Mouse (Mus musculus): ENCODE measurements around the gene Wbp2. TPM values are rescaled to one million over a fixed set of nuclear protein-coding genes. Genes with fewer than 3 reads are reported as not detected.

Wbp2 gene
- polyA plus RNA-seq, 1 experiment: 142 TPM

- Histone ChIP-seq H3K9me3 (ENCODE audit: control insufficient read depth, low read length) (peaks cover 8% of the 10 kb centered on the region), H3K4me3 (replicated peaks) (no peak overlapping the region), H3K27me3 (ENCODE audit: control insufficient read depth) (no peaks in the 10 kb centered on the region; the same call in 1 of the 2 replicates), H3K4me1 (ENCODE audit: control insufficient read depth) (peaks cover 57% of the 10 kb centered on the region), H3K36me3 (ENCODE audit: control insufficient read depth) (peaks cover 97% of the 10 kb centered on the region)
- TF ChIP-seq GATA1 (IDR thresholded peaks at IDR 0.05; ENCODE audit: low read length) (no peak), TAL1 (IDR thresholded peaks at IDR 0.05; ENCODE audit: low read length) (no peak)
Measured at GRCm38 (mm10) chr11:116053510-116054229, 33.1 kb downstream of the Wbp2 start.

GRCm38 (mm10) chr11:116050196-116050595 is 36.6 kb downstream of the Wbp2 start:
- Histone ChIP-seq H3K4me3 (replicated peaks) (no peak overlapping the region), H3K9me3 (ENCODE audit: control insufficient read depth, low read length) (peaks cover 8% of the 10 kb centered on the region), H3K4me1 (ENCODE audit: control insufficient read depth) (peaks cover 24% of the 10 kb centered on the region), H3K27me3 (ENCODE audit: control insufficient read depth) (no peaks in the 10 kb centered on the region; the same call in 1 of the 2 replicates), H3K36me3 (ENCODE audit: control insufficient read depth) (peaks cover 95% of the 10 kb centered on the region)
- TF ChIP-seq TAL1 (IDR thresholded peaks at IDR 0.05; ENCODE audit: low read length) (no peak), GATA1 (IDR thresholded peaks at IDR 0.05; ENCODE audit: low read length) (no peak)

- H3K36me3 ChIP-seq (ENCODE audit: control insufficient read depth): peaks cover 95% of the 10 kb centered on the region
- TF ChIP-seq GATA1 (IDR thresholded peaks at IDR 0.05; ENCODE audit: low read length) (no peak), TAL1 (IDR thresholded peaks at IDR 0.05; ENCODE audit: low read length) (no peak)
- peaks cover 8% of the 10 kb centered on the region for H3K9me3 ChIP-seq (ENCODE audit: control insufficient read depth, low read length)
- no peaks in the 10 kb centered on the region; the same call in 1 of the 2 replicates for H3K27me3 ChIP-seq (ENCODE audit: control insufficient read depth)
- no peak overlapping the region for H3K4me3 ChIP-seq (replicated peaks)
- H3K4me1 ChIP-seq (ENCODE audit: control insufficient read depth): peaks cover 18% of the 10 kb centered on the region
Measured at GRCm38 (mm10) chr11:116049610-116050009, 37.2 kb downstream of the Wbp2 start.

GRCm38 (mm10) chr11:116045173-116045572 is 41.6 kb downstream of the Wbp2 start:
- Histone ChIP-seq H3K36me3 (ENCODE audit: control insufficient read depth) (peaks cover 83% of the 10 kb centered on the region), H3K27me3 (ENCODE audit: control insufficient read depth) (no peaks in the 10 kb centered on the region; the same call in 1 of the 2 replicates), H3K4me3 (replicated peaks) (no peak overlapping the region), H3K9me3 (ENCODE audit: control insufficient read depth, low read length) (peaks cover 11% of the 10 kb centered on the region), H3K4me1 (ENCODE audit: control insufficient read depth) (peaks cover 8% of the 10 kb centered on the region)
- TF ChIP-seq GATA1 (IDR thresholded peaks at IDR 0.05; ENCODE audit: low read length) (no peak), TAL1 (IDR thresholded peaks at IDR 0.05; ENCODE audit: low read length) (no peak)

- H3K4me3 ChIP-seq (replicated peaks): no peak overlapping the region
- peaks cover 3% of the 10 kb centered on the region for H3K9me3 ChIP-seq (ENCODE audit: control insufficient read depth, low read length)
- H3K36me3 ChIP-seq (ENCODE audit: control insufficient read depth): peaks cover 81% of the 10 kb centered on the region
- no peaks in the 10 kb centered on the region for H3K27me3 ChIP-seq (ENCODE audit: control insufficient read depth)
- peaks cover 10% of the 10 kb centered on the region for H3K4me1 ChIP-seq (ENCODE audit: control insufficient read depth)
- TF ChIP-seq TAL1 (IDR thresholded peaks at IDR 0.05; ENCODE audit: low read length) (no peak), GATA1 (IDR thresholded peaks at IDR 0.05; ENCODE audit: low read length) (no peak)
Measured at GRCm38 (mm10) chr11:116043286-116043685, 43.5 kb downstream of the Wbp2 start.

GRCm38 (mm10) chr11:116042372-116043138 is 44.2 kb downstream of the Wbp2 start:
- TF ChIP-seq GATA1 (IDR thresholded peaks at IDR 0.05; ENCODE audit: low read length) (no peak), TAL1 (IDR thresholded peaks at IDR 0.05; ENCODE audit: low read length) (no peak)
- Histone ChIP-seq H3K4me3 (replicated peaks) (no peak overlapping the region), H3K27me3 (ENCODE audit: control insufficient read depth) (no peaks in the 10 kb centered on the region), H3K4me1 (ENCODE audit: control insufficient read depth) (peaks cover 10% of the 10 kb centered on the region), H3K9me3 (ENCODE audit: control insufficient read depth, low read length) (peaks cover 3% of the 10 kb centered on the region), H3K36me3 (ENCODE audit: control insufficient read depth) (peaks cover 81% of the 10 kb centered on the region)

- Histone ChIP-seq H3K36me3 (ENCODE audit: control insufficient read depth) (peaks cover 76% of the 10 kb centered on the region), H3K9me3 (ENCODE audit: control insufficient read depth, low read length) (peaks cover 3% of the 10 kb centered on the region), H3K4me3 (replicated peaks) (no peak overlapping the region), H3K27me3 (ENCODE audit: control insufficient read depth) (no peaks in the 10 kb centered on the region), H3K4me1 (ENCODE audit: control insufficient read depth) (peaks cover 10% of the 10 kb centered on the region)
- TF ChIP-seq TAL1 (IDR thresholded peaks at IDR 0.05; ENCODE audit: low read length): no peak
- no peak for TF ChIP-seq GATA1 (IDR thresholded peaks at IDR 0.05; ENCODE audit: low read length)
Measured at GRCm38 (mm10) chr11:116041833-116042232, 45.0 kb downstream of the Wbp2 start.

GRCm38 (mm10) chr11:116040593-116040992 is 46.2 kb downstream of the Wbp2 start:
- Histone ChIP-seq H3K9me3 (ENCODE audit: control insufficient read depth, low read length) (peaks cover 3% of the 10 kb centered on the region), H3K4me3 (replicated peaks) (no peak overlapping the region), H3K4me1 (ENCODE audit: control insufficient read depth) (peaks cover 10% of the 10 kb centered on the region), H3K36me3 (ENCODE audit: control insufficient read depth) (peaks cover 74% of the 10 kb centered on the region), H3K27me3 (ENCODE audit: control insufficient read depth) (no peaks in the 10 kb centered on the region)
- TF ChIP-seq TAL1 (IDR thresholded peaks at IDR 0.05; ENCODE audit: low read length): no peak
- TF ChIP-seq GATA1 (IDR thresholded peaks at IDR 0.05; ENCODE audit: low read length): no peak

GRCm38 (mm10) chr11:116037826-116038225 is 49.0 kb downstream of the Wbp2 start:
- Histone ChIP-seq H3K4me1 (ENCODE audit: control insufficient read depth) (peaks cover 19% of the 10 kb centered on the region), H3K4me3 (replicated peaks) (no peak overlapping the region), H3K9me3 (ENCODE audit: control insufficient read depth, low read length) (peaks cover 3% of the 10 kb centered on the region), H3K27me3 (ENCODE audit: control insufficient read depth) (no peaks in the 10 kb centered on the region), H3K36me3 (ENCODE audit: control insufficient read depth) (peaks cover 76% of the 10 kb centered on the region)
- no peak for TF ChIP-seq TAL1 (IDR thresholded peaks at IDR 0.05; ENCODE audit: low read length)
- TF ChIP-seq GATA1 (IDR thresholded peaks at IDR 0.05; ENCODE audit: low read length): no peak

Measured in erythroblast, embryonic 14.5 days (primary cell).